In the genomic region with DNA sequence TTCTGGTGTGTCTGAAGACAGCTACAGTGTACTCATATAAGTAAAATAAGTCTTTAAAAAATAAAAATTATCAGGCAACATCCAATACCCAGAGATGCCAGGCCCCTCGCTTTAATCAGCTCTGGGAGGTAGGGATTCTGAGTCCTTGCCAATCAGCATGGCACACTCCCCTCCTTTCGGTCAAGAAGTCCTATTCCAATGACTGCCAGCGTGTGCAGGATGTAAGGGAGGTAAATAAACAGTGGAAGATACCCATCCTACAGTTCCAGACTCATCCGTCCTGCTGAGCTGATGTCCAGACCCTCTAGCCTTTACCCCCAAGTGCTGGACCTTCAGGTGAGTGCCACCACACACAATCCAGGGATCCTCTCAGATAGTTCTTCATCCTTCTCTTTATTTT, we compare ENCODE assay signal across 30 mouse cellular contexts. TPM values are rescaled to one million over a fixed set of nuclear protein-coding genes. Genes with fewer than 3 reads are reported as not detected.
DNase-seq lines count a peak whose midpoint lies in the region; ATAC-seq and TF ChIP-seq lines count a peak whose summit lies in the region.
"Had no signal": no experiment of that assay in that cellular context is flagged by ENCODE, and none has a peak within 500 bp of the region (broad histone marks: within the 10 kb centered on the region; RNA-seq: fewer than 3 reads in every experiment).

No protein-coding gene starts in this region.

- H3K36me3 ChIP-seq in heart, embryonic 15.5 days: no peaks in the 10 kb centered on the region
- peaks cover 23% of the 10 kb centered on the region; the same call in 1 of the 2 replicates for H3K36me3 ChIP-seq in heart, embryonic 10.5 days
- no peaks in the 10 kb centered on the region for H3K36me3 ChIP-seq in myocyte (ENCODE audit: control insufficient read depth, insufficient read depth)
- H3K36me3 ChIP-seq: stomach, embryonic 15.5 days had no signal

- TF ChIP-seq POLR2A in bone marrow macrophage, adult 2 months (IDR thresholded peaks at IDR 0.05; ENCODE audit: borderline replicate concordance, low read depth, low read length): no peak
- no peak for TF ChIP-seq POLR2A in myocyte (IDR thresholded peaks at IDR 0.05; ENCODE audit: insufficient read length, low read depth)

- peaks cover 25% of the 10 kb centered on the region for H3K4me1 ChIP-seq in heart, embryonic 15.5 days (replicated peaks)
- H3K4me1 ChIP-seq in heart, embryonic 10.5 days: peaks cover 26% of the 10 kb centered on the region
- peaks cover 25% of the 10 kb centered on the region for H3K4me1 ChIP-seq in bone marrow macrophage, adult 2 months (ENCODE audit: control insufficient read depth, insufficient read depth, low read length)

- no peak overlapping the region for H3K9ac ChIP-seq in heart, embryonic 15.5 days
- H3K9ac ChIP-seq: forebrain, postnatal 0 days; kidney, embryonic 15.5 days; lung, embryonic 15.5 days; neural tube, embryonic 13.5 days; stomach, embryonic 15.5 days had no signal

- peak overlapping the region; percentile 100 for H3K27ac ChIP-seq in heart, embryonic 15.5 days
- H3K27ac ChIP-seq in heart, embryonic 10.5 days: no peak overlapping the region
- H3K27ac ChIP-seq in layer of hippocampus, adult 2 months: peak overlapping the region; percentile 100; the same call in 1 of the 2 replicates
- H3K27ac ChIP-seq in bone marrow macrophage, adult 2 months (ENCODE audit: insufficient read depth, low read depth, low read length): peak overlapping the region; percentile 50
- H3K27ac ChIP-seq: forebrain, embryonic 10.5 days; left cerebral cortex, adult 2 months; lung, embryonic 15.5 days; neural tube, embryonic 13.5 days; stomach, embryonic 15.5 days had no signal

- no peak for ATAC-seq in heart, embryonic 15.5 days (replicated peaks; ENCODE audit: insufficient number of reproducible peaks, insufficient read depth, low FRiP score, low read depth)
- ATAC-seq: activated CD4-positive, CD25-positive, alpha-beta regulatory T cell, adult 4 months; forebrain, postnatal 0 days had no signal

- H3K9me3 ChIP-seq in heart, embryonic 15.5 days (replicated peaks): peaks cover 8% of the 10 kb centered on the region
- peaks cover 9% of the 10 kb centered on the region for H3K9me3 ChIP-seq in heart, embryonic 10.5 days
- H3K9me3 ChIP-seq: lung, embryonic 15.5 days; stomach, embryonic 15.5 days had no signal

- no peak overlapping the region for H3K4me3 ChIP-seq in heart, embryonic 15.5 days
- H3K4me3 ChIP-seq in heart, embryonic 10.5 days: no peak overlapping the region
- no peak overlapping the region for H3K4me3 ChIP-seq in layer of hippocampus, adult 2 months
- no peak overlapping the region for H3K4me3 ChIP-seq in bone marrow macrophage, adult 2 months (ENCODE audit: insufficient read depth, low read length)
- H3K4me3 ChIP-seq in myocyte: no peak overlapping the region
- H3K4me3 ChIP-seq: forebrain, embryonic 10.5 days; kidney, embryonic 15.5 days; left cerebral cortex, adult 2 months; lung, embryonic 15.5 days; neural tube, embryonic 13.5 days; stomach, embryonic 15.5 days had no signal

- no peak overlapping the region for H3ac ChIP-seq in myocyte (ENCODE audit: control insufficient read depth, insufficient read length)

- 0 out of 2 replicates have a peak, but pooled peaks have one; percentile 15 for TF ChIP-seq CTCF in layer of hippocampus, adult 2 months (conservative IDR thresholded peaks at IDR 0.05)
- TF ChIP-seq CTCF in bone marrow macrophage, adult 2 months (IDR thresholded peaks at IDR 0.05; ENCODE audit: low read depth, low read length): no peak

- peaks cover 21% of the 10 kb centered on the region for H3K79me2 ChIP-seq in myocyte (ENCODE audit: control insufficient read depth, insufficient read depth)

- WGBS in heart, embryonic 15.5 days: 92% methylated on average over 4 of the region's 4 CpGs
- WGBS in heart, embryonic 10.5 days: 93% methylated on average over 4 of the region's 4 CpGs

- DNase-seq in heart, embryonic 10.5 days (ENCODE audit: low spot score): no peak
- no peak for DNase-seq in layer of hippocampus, adult 2 months (ENCODE audit: low spot score in 2 of 2)
- no peak for DNase-seq in layer of hippocampus, postnatal 25 days (ENCODE audit: extremely low spot score in 1 of 2, low spot score in 1 of 2)
- DNase-seq in kidney, postnatal 25 days: no peak
- DNase-seq: adrenal gland, adult 8-10 months; gastrocnemius, postnatal 14 days; heart, adult 11 months; heart, postnatal 10 days; kidney, adult 11 months; kidney, postnatal 4 days; layer of hippocampus, adult 9-11 months; lung, postnatal 36 days; midbrain, embryonic 14.5 days; thymus, postnatal 25 days had no signal

- no peaks in the 10 kb centered on the region for H3K27me3 ChIP-seq in heart, embryonic 15.5 days
- no peaks in the 10 kb centered on the region for H3K27me3 ChIP-seq in heart, embryonic 10.5 days (ENCODE audit: insufficient read depth, poor library complexity, severe bottlenecking)
- H3K27me3 ChIP-seq in myocyte (ENCODE audit: control insufficient read depth, insufficient read depth, insufficient read length): no peaks in the 10 kb centered on the region
- H3K27me3 ChIP-seq: kidney, embryonic 15.5 days; lung, embryonic 15.5 days; neural tube, embryonic 13.5 days; stomach, embryonic 15.5 days had no signal

- H3K4me2 ChIP-seq in heart, embryonic 15.5 days: no peak overlapping the region
- H3K4me2 ChIP-seq in myocyte (ENCODE audit: low read depth): no peak overlapping the region
- H3K4me2 ChIP-seq: kidney, embryonic 15.5 days; lung, embryonic 15.5 days; neural tube, embryonic 13.5 days; stomach, embryonic 15.5 days had no signal

TF ChIP-seq in myocyte, 11 proteins besides CTCF, POLR2A, EP300 and RAD21:
- TF ChIP-seq CEBPB (IDR thresholded peaks at IDR 0.05; ENCODE audit: insufficient read depth, poor library complexity, severe bottlenecking) (no peak), POLR2AphosphoS2 (IDR thresholded peaks at IDR 0.05; ENCODE audit: insufficient read length, low read depth) (peak; percentile 31)

RNA-seq across cellular contexts. Expression of a gene that starts 2.2 kb away (rescaled TPM):
- 37.9 and 39.2 TPM in 2 replicates for polyA plus RNA-seq in heart, embryonic 15.5 days (2015; fragmentation: Nextera tagmentation; extraction: Ambion mirVana)
- polyA plus RNA-seq in heart, embryonic 10.5 days (2016; fragmentation: Nextera tagmentation; extraction: Ambion mirVana): 36.0 and 36.1 TPM in 2 replicates
- total RNA-seq in layer of hippocampus, adult 2 months (2021): 10 to 100 TPM; 22.5 to 24.2 TPM
- total RNA-seq in layer of hippocampus, postnatal 25 days (2021): 10 to 100 TPM; 19.3 to 24.3 TPM
- polyA plus RNA-seq in bone marrow macrophage, adult 2 months (2012; ENCODE audit: insufficient read depth, insufficient read length, missing spikeins): 51.1 and 54.6 TPM in 2 replicates
- 21.9 TPM for polyA plus RNA-seq in myocyte (2012; fragmentation: generic; extraction: Trizol)

RNA-seq across cellular contexts. Expression of a gene that starts 55.3 kb away (rescaled TPM):
- not detected in 2 replicates for polyA plus RNA-seq in heart, embryonic 15.5 days (2015; fragmentation: Nextera tagmentation; extraction: Ambion mirVana)
- polyA plus RNA-seq in heart, embryonic 10.5 days (2016; fragmentation: Nextera tagmentation; extraction: Ambion mirVana): not detected in 2 replicates
- total RNA-seq in layer of hippocampus, adult 2 months (2021): not detected
- total RNA-seq in layer of hippocampus, postnatal 25 days (2021): not detected
- not detected in 2 replicates for polyA plus RNA-seq in bone marrow macrophage, adult 2 months (2012; ENCODE audit: insufficient read depth, insufficient read length, missing spikeins)
- not detected for polyA plus RNA-seq in myocyte (2012; fragmentation: generic; extraction: Trizol)
- total RNA-seq: adrenal gland, adult 8-10 months; forebrain, postnatal 0 days; gastrocnemius, postnatal 14 days; heart, postnatal 10 days; left cerebral cortex, adult 2 months; left cerebral cortex, postnatal 4 days; megakaryocyte-erythroid progenitor cell, adult 5-6 weeks had no signal
- polyA plus RNA-seq: activated CD4-positive, CD25-positive, alpha-beta regulatory T cell, adult 4 months; C2C12; embryonic facial prominence, embryonic 11.5 days; forebrain, embryonic 10.5 days; forebrain, postnatal 0 days; kidney, embryonic 15.5 days; liver, embryonic 11.5 days; lung, embryonic 15.5 days; midbrain, embryonic 14.5 days; neural tube, embryonic 13.5 days had no signal
